Mouse (Mus musculus): ENCODE measurements around the gene Ccdc120. TPM values are rescaled to one million over a fixed set of nuclear protein-coding genes. Genes with fewer than 3 reads are reported as not detected.
"Not testable (repeated sequence)": the region's sequence is repeated elsewhere in the genome, so short reads cannot be mapped to it uniquely, and the experiment has no call there.

Ccdc120 gene
- polyA plus RNA-seq, 1 experiment = 23.2 TPM

- Histone ChIP-seq H3K4me3 (ENCODE audit: insufficient read depth, low read length) (no peak overlapping the region), H3K4me1 (ENCODE audit: control insufficient read depth, insufficient read depth, low read length) (no peaks in the 10 kb centered on the region)
- peak; percentile 19; the same call in 1 of the 2 replicates for TF ChIP-seq CTCF (IDR thresholded peaks at IDR 0.05; ENCODE audit: extremely low read depth, insufficient read depth, low read length)
- no peak for TF ChIP-seq POLR2A (IDR thresholded peaks at IDR 0.05; ENCODE audit: extremely low read depth, insufficient read depth, low read length)
Measured at GRCm38 (mm10) chrX:7733571-7734156, 17.0 kb downstream of the Ccdc120 start.

GRCm38 (mm10) chrX:7728922-7729265 lies 21.8 kb downstream of the Ccdc120 start:
- H3K4me3 ChIP-seq (ENCODE audit: insufficient read depth, low read length) = peak overlapping the region; percentile 76
- H3K27ac ChIP-seq (ENCODE audit: insufficient read depth, low read length) = no peak overlapping the region
- no peaks in the 10 kb centered on the region for H3K4me1 ChIP-seq (ENCODE audit: control insufficient read depth, insufficient read depth, low read length)
- TF ChIP-seq CTCF (IDR thresholded peaks at IDR 0.05; ENCODE audit: extremely low read depth, insufficient read depth, low read length) (no peak), POLR2A (IDR thresholded peaks at IDR 0.05; ENCODE audit: extremely low read depth, insufficient read depth, low read length) (no peak)

More at GRCm38 (mm10) chrX:7733571-7734156, 17.0 kb downstream of the Ccdc120 start:
- no peak overlapping the region for H3K27ac ChIP-seq (ENCODE audit: insufficient read depth, low read length)

DNA sequence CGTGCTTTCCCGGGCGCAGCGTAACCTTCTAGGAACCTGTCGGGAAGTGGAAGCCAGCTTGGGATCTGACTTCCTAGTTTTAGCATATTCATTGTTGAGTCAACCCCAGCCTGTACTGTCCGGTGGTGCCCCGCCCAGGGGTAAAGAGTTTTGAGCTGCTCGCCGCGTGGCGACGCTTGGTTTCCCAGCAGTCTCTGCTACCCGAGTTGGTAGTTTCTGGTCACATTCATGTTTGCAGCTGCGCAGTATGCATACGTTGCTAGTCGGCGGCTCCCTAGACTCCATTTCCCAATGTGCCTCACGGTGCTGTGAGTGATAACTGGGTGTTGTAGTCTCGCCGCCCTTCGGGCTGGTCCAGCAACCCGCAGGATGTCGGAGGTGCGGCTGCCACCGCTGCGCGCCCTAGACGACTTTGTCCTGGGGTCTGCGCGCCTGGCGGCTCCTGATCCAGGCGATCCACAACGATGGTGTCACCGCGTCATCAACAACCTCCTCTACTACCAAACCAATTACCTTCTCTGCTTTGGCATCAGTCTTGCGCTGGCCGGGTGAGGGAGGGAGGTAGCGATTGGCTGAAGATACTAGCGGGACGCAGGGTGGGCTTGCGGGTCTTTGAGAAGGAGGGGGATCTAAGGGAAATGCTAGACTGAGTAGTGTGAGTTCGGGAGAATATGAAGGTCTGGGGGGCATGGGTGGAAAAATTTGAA lies 22.3 kb downstream of the Ccdc120 start, which contains the start of gene Praf2:
Gene Praf2, plus strand, starts transcription at position 225 of the 707 bp plus-strand sequence.
- TF ChIP-seq CTCF (IDR thresholded peaks at IDR 0.05; ENCODE audit: extremely low read depth, insufficient read depth, low read length) (no peak), POLR2A (IDR thresholded peaks at IDR 0.05; ENCODE audit: extremely low read depth, insufficient read depth, low read length) (no peak)
- H3K4me3 ChIP-seq (ENCODE audit: insufficient read depth, low read length) = peak within 1 kb of the TSS; percentile 76
- no peaks in the 10 kb centered on the region for H3K4me1 ChIP-seq (ENCODE audit: control insufficient read depth, insufficient read depth, low read length)
- no peak within 1 kb of the TSS; the same call in 1 of the 2 replicates for H3K27ac ChIP-seq (ENCODE audit: insufficient read depth, low read length)

- TF ChIP-seq CTCF (IDR thresholded peaks at IDR 0.05; ENCODE audit: extremely low read depth, insufficient read depth, low read length) = no peak
- no peak for TF ChIP-seq POLR2A (IDR thresholded peaks at IDR 0.05; ENCODE audit: extremely low read depth, insufficient read depth, low read length)
- no peak overlapping the region for H3K4me3 ChIP-seq (ENCODE audit: insufficient read depth, low read length)
- H3K27ac ChIP-seq (ENCODE audit: insufficient read depth, low read length) = no peak overlapping the region
- H3K4me1 ChIP-seq (ENCODE audit: control insufficient read depth, insufficient read depth, low read length) = no peaks in the 10 kb centered on the region
Measured at GRCm38 (mm10) chrX:7727176-7727575, 23.5 kb downstream of the Ccdc120 start.

DNA sequence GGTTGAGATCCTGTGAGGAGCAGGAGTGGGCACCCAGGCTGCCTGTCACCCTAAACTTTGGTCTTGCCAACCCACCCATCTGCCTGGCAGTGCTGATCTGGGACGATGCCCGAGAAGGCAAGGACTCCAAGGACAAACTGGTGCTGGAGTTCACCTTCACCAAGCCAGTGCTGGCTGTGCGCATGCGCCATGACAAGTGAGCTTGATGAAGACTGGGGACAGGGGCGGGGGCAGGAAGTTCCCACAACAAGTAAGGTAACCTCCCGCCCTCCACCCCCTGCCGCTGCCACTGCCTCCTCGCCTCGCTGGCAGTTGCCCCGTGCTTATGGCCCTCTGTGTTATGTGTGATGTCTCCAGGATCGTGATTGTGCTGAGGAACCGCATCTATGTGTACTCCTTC lies 24.9 kb downstream of the Ccdc120 start:
- Histone ChIP-seq H3K4me3 (ENCODE audit: insufficient read depth, low read length) (no peak overlapping the region), H3K27ac (ENCODE audit: insufficient read depth, low read length) (no peak overlapping the region), H3K4me1 (ENCODE audit: control insufficient read depth, insufficient read depth, low read length) (no peaks in the 10 kb centered on the region)
- no peak for TF ChIP-seq CTCF (IDR thresholded peaks at IDR 0.05; ENCODE audit: extremely low read depth, insufficient read depth, low read length)
- TF ChIP-seq POLR2A (IDR thresholded peaks at IDR 0.05; ENCODE audit: extremely low read depth, insufficient read depth, low read length) = no peak

DNA sequence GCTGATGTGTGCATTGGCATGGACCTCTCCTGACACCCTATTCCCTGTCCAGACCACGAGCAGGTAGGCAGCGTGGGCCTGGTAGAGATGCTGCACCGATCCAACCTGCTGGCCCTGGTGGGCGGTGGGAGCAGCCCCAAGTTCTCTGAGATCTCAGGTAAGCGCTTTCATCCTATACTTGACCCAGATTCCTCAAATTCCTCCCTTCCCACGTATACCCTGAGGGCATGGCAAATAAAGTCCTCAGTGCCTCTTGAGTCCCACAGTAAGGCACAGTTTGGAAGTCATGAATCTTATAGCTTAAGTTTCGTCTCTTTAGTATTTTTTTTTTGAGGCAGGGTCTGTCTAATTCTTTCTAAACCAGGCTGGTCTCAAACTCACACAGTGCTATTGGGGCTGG lies 26.6 kb downstream of the Ccdc120 start:
- no peak for TF ChIP-seq CTCF (IDR thresholded peaks at IDR 0.05; ENCODE audit: extremely low read depth, insufficient read depth, low read length)
- TF ChIP-seq POLR2A (IDR thresholded peaks at IDR 0.05; ENCODE audit: extremely low read depth, insufficient read depth, low read length) = no peak
- Histone ChIP-seq H3K4me3 (ENCODE audit: insufficient read depth, low read length) (no peak overlapping the region), H3K27ac (ENCODE audit: insufficient read depth, low read length) (no peak overlapping the region), H3K4me1 (ENCODE audit: control insufficient read depth, insufficient read depth, low read length) (no peaks in the 10 kb centered on the region)

DNA sequence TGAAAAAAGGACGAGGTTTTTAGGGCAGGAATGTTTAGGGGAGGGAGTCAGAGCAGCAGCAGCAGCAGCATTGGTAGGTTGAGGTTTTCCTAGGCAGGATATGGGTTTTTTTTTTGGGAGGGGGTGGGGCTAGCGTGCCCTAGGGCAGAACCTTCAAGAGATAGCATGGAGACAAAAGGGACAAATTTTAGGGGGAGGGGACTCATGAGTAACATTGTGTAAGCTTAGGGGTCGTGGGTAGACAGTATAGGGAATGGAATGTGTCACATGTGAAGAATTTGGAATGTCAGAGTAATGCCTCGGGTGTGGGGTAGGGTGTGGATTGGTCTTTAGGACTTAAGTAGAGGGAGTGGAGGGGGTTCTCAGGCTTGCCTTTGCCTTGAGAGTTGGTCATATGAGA lies 28.0 kb downstream of the Ccdc120 start:
- H3K4me1 ChIP-seq (ENCODE audit: control insufficient read depth, insufficient read depth, low read length) = no peaks in the 10 kb centered on the region
- peak overlapping the region; percentile 85 for H3K4me3 ChIP-seq (ENCODE audit: insufficient read depth, low read length)
- no peak for TF ChIP-seq CTCF (IDR thresholded peaks at IDR 0.05; ENCODE audit: extremely low read depth, insufficient read depth, low read length)
- TF ChIP-seq POLR2A (IDR thresholded peaks at IDR 0.05; ENCODE audit: extremely low read depth, insufficient read depth, low read length) = no peak
- no peak overlapping the region for H3K27ac ChIP-seq (ENCODE audit: insufficient read depth, low read length)

GRCm38 (mm10) chrX:7722282-7722611 lies 28.5 kb downstream of the Ccdc120 start:
- H3K27ac ChIP-seq (ENCODE audit: insufficient read depth, low read length) = peak overlapping the region; percentile 89
- no peak for TF ChIP-seq POLR2A (IDR thresholded peaks at IDR 0.05; ENCODE audit: extremely low read depth, insufficient read depth, low read length)
- TF ChIP-seq CTCF (IDR thresholded peaks at IDR 0.05; ENCODE audit: extremely low read depth, insufficient read depth, low read length) = no peak
- no peaks in the 10 kb centered on the region for H3K4me1 ChIP-seq (ENCODE audit: control insufficient read depth, insufficient read depth, low read length)
- peak overlapping the region; percentile 85 for H3K4me3 ChIP-seq (ENCODE audit: insufficient read depth, low read length)

- no peak for TF ChIP-seq CTCF (IDR thresholded peaks at IDR 0.05; ENCODE audit: extremely low read depth, insufficient read depth, low read length)
- no peak for TF ChIP-seq POLR2A (IDR thresholded peaks at IDR 0.05; ENCODE audit: extremely low read depth, insufficient read depth, low read length)
- peak within 1 kb of the TSS; percentile 85 for H3K4me3 ChIP-seq (ENCODE audit: insufficient read depth, low read length)
- peak within 1 kb of the TSS; percentile 89 for H3K27ac ChIP-seq (ENCODE audit: insufficient read depth, low read length)
- H3K4me1 ChIP-seq (ENCODE audit: control insufficient read depth, insufficient read depth, low read length) = no peaks in the 10 kb centered on the region
Measured at GRCm38 (mm10) chrX:7721514-7722281, 29.0 kb downstream of the Ccdc120 start, which contains the start of gene Gm45208. Gene Gm45208 (plus strand): TSS chrX:7722245.

DNA sequence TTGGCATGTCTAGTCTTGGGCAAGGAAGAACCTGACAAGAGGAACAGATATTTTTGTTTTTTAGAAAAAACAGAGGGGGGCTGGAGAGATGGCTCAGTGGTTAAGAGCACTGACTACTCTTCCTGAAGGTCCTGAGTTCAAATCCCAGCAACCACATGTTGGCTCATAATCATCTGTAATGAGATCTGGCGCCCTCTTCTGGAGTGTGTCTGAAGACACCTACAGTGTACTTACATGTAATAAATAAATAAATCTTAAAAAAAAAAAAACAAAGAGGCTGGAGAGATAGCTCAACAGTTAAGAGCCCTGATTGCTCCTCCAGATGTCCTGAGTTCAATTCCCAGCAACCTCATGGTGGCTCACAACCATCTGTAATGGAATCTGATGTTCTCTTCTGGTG lies 34.6 kb downstream of the Ccdc120 start:
- not testable (repeated sequence) for H3K27ac ChIP-seq (ENCODE audit: insufficient read depth, low read length); H3K4me3 ChIP-seq (ENCODE audit: insufficient read depth, low read length); H3K4me1 ChIP-seq (ENCODE audit: control insufficient read depth, insufficient read depth, low read length)

GRCm38 (mm10) chrX:7714135-7714899 lies 36.4 kb downstream of the Ccdc120 start, which contains the start of gene Wdr45:
Gene Wdr45 (plus strand): TSS chrX:7714333.
- peak within 1 kb of the TSS; percentile 43 for H3K4me3 ChIP-seq (ENCODE audit: insufficient read depth, low read length)
- not testable (repeated sequence) for H3K4me1 ChIP-seq (ENCODE audit: control insufficient read depth, insufficient read depth, low read length)
- H3K27ac ChIP-seq (ENCODE audit: insufficient read depth, low read length) = peak within 1 kb of the TSS; percentile 52

DNA sequence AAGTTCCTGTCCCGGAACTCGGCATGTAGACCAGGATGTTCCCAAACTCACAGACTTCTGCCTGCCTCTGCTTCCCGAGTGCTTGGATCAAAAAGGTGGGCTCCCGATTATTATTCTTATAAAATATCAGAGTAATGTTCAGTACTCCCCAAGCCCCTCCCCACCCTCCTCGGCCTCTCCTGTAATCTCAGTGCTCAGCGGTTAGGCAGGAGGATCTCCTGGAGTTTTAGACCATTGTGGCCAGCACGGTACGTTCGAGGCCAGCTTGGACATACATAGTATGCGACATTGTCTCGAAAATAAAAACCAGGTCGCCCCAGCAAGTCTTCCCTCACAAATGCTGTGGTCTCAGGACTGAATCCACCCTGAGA lies 37.0 kb downstream of the Ccdc120 start:
- not testable (repeated sequence) for H3K4me1 ChIP-seq (ENCODE audit: control insufficient read depth, insufficient read depth, low read length); H3K27ac ChIP-seq (ENCODE audit: insufficient read depth, low read length)
- peak overlapping the region; percentile 43 for H3K4me3 ChIP-seq (ENCODE audit: insufficient read depth, low read length)

Measured in cortical plate, adult 2 months (tissue).